Mouse (Mus musculus): ENCODE results near the gene Chrd. TPM values are rescaled to one million over a fixed set of nuclear protein-coding genes. Genes with fewer than 3 reads are reported as not detected.
A peak's percentile ranks its signal among the peaks of the same experiment; 100 is the strongest.

The Chrd gene
- total RNA-seq, 2 experiments from 2014 or later = 1.7 to 2.0 TPM

GRCm38 (mm10) chr16:20710810-20711209, 22.1 kb upstream of the Chrd start:
- DNase-seq = no peak

DNA sequence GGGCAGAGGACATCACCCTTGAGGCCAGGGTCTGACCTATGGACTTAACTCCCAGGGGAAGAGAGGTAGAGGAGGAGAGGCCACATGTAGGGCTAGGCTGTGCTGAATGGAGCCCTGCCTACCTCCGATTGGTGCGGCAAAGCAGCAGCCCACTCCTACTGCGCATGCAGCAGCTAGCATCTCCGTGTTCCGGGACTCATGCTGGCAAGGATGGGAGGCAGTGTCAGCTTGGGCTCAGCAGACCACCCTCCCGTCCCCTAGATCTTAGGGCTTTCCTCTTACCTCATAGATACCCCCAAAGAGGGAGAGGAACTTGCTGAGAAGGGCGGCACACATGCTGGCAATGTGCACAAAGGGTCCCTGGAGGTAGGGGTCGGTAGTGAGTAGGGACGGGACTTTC, 20.7 kb upstream of the Chrd start:
- DNase-seq = no peak

DNA sequence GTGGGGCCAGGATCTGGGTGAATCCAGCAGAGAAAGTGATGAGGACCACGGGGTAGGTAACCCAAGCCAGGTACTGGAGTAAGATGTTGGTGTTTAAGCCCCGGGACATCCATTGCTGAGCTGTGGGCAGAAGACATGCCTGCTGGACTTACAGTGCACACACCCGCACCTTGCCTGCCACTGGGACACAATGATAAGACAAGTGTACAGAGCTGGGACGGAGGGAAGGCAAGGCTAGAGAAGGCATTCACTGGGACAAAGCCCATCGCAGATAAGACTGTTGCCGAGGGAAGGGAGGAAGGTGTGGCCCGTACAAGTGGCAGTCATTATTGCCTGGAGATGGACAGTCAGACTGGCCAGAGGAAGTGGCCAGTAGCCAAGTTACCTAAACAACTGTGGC, 20.0 kb upstream of the Chrd start:
- no peak for DNase-seq

DNA sequence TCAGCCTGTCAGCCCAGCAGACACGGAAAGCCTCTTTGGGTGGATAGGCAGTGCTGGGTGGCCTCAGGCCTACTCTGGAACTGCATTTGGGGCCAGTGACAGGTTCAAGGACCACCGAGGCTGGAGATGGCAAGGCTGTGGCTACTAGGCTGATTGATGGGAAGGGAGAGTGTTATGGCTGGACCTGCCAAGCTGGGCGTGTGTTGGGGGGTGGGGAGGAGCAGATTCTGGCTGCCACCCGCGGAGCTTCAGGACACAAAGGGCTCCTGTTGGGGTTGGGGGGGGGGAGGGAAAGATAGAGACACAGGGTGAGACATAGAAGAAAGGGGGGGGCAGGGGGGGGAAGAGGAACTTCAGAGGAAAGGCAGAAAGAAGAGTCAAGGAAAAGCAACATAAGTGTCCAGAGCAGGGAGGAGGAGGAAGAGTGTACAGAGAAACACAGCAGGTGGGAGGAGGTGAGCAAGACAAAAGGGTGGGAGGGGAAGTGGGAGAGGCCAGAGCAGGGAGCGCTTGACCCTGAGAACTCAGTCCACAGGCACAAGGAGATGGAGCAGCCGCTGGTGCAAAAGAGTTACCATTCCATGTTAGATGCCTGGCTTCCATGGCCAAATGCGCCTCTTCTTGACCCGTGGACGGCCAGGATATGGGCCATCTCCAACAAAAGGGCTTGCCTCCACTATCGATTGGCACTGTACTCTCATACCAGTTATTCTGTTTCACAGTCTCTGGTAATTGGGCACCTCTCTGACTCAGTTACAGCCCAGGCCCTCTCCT, 18.4 kb upstream of the Chrd start:
- DNase-seq = no peak

DNA sequence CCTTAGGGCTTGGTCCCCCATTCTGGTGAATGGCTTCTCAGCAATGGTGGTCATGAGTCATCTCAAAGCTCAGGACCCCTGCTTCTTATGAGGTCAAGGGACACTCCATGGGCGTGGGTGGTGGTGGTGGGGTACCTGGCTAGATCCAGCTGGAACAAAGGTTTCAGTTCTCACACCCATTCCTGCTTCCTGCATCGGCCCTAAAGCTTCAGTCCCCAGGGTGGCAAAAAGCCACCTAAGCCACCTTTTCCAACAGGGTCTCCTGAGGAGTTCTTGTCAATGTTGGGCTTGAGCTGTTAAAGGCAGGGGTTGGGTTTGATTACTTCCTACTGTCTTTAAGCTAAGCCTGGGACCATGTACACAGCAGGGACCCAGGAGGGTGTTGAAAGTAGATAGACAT, 17.8 kb upstream of the Chrd start:
- DNase-seq = no peak

DNA sequence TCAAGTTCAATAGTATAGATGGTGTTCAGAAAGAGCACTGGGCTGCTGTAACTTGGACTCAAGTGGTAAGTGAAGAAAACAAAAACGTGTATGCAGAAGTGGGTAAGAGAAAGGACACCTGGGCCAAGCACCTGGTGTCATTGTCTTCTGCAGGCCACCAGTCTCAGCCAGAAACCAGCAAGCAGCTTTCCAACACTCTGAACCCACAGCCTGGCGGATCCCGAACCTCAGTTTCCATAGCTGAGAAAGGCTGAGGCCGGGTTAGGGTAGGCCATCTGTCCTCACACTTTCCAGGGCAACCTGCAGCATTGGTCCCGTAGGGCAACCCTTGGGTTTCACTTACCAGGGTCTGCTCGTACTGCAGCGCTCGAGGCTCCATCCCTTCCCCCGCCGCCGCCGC, 17.4 kb upstream of the Chrd start:
- no peak for DNase-seq

- DNase-seq = peak; percentile 82 to 83
Observed at GRCm38 (mm10) chr16:20715976-20716840, 16.7 kb upstream of the Chrd start.

DNA sequence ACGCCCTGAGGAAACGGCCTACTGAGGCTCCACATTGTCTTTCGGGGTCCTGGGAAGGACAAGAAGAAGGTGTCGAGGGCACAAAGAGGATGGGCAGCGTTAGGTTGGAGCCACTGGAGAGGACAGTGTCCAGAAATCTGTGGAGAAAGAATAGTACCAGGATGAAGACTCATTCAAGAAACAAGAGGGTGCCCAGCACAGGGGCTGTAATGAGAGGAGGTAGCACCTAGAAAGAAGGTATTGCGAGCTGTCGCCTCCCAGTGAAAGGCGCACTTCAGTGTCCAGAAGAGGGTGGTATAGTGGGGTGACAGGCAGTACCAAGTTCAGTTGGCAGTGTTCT, 16.1 kb upstream of the Chrd start:
- no peak for DNase-seq

DNA sequence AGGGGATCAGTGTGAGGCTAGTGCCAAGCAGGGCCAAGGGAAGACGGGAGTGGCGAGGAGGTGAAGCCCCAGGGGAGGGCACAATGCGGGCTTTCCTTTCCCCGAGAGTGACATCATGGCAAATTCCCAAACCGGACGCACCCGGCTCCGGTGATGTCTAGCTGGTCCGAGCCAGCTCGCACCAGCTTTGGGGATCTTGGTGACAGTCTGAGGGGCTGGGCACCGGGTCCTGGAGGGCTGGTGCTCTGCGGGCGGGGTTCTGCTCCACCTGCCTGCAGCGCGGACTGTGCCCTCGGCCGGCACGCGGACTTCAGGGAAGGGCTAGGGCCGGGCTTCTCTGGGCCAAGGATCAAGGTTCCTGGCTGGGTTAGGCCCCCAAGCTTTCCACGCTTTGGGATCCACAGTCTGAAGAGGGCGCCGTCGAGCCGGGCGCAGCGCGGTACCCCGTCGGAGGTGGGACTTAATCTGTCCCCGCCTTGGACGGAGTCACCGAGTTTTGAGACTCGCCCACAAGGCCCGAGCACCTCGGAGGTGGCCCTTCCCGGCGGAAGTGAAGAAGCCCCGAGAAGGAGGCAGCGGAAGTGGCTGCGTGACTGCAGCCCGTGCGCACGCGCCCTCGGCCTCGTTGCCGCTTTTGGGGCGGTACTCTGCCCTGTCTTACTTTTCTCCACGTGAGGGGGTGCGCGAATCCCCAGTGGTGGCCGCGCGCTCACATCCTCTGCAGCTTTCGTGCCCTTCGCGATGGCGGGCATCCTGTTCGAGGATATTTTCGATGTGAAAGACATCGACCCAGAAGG, 15.5 kb upstream of the Chrd start, which contains the start of the genes Polr2h and Clcn2:
Polr2h (plus strand) TSS at position 485 of the 797 bp plus-strand sequence.
Clcn2 (minus strand) TSS at position 566 of the 797 bp plus-strand sequence.
- DNase-seq = peak; percentile 98

- peak in 1 of 2 experiments; percentile 25 for DNase-seq
Observed at GRCm38 (mm10) chr16:20717978-20718670, 14.8 kb upstream of the Chrd start.

DNA sequence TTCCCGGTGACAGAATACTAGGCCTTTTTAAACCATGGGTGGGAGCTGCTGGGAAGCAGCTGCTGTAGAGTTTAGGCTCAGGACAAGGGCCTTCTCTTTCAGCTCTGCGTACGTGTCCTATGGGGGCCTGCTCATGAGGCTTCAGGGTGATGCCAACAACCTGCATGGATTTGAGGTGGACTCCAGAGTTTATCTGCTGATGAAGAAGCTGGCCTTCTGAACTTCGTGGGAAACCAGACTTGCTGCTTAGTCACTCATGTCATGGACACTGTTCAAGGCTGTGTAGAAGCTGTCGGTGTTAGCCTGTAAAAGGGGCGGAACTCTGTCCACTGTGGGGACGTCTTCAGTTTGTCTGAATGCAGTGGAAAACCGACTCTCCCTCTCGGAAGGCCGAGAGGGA, 11.1 kb upstream of the Chrd start:
- no peak for DNase-seq

DNA sequence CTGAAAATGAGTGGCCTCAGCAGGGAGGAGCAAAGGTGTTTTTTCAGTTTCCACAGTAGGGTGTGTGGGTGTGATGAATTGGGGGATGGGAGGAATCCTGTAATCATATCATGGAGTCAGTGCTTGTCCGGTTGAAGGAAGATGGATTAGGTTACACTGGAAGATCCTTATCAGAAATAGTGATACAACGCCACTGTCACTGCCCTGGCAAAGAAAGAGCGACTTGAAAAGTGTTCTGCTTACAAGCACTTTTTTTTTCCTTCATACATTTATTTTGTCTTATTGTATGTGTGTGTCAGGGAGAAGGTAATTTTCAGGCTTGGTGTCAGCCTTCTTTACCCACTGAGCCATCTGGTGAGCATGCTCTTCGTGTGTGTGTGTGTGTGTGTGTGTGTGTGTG, 10.2 kb upstream of the Chrd start:
- DNase-seq = no peak

- DNase-seq = no peak
Observed at GRCm38 (mm10) chr16:20723247-20723646, 9.7 kb upstream of the Chrd start.

- peak; percentile 69 to 77 for DNase-seq
Observed at GRCm38 (mm10) chr16:20724338-20724748, 8.6 kb upstream of the Chrd start.

GRCm38 (mm10) chr16:20725321-20725720, 7.6 kb upstream of the Chrd start:
- no peak for DNase-seq

- peak; percentile 25 to 29 for DNase-seq
Observed at GRCm38 (mm10) chr16:20725750-20726149, 7.2 kb upstream of the Chrd start.

DNA sequence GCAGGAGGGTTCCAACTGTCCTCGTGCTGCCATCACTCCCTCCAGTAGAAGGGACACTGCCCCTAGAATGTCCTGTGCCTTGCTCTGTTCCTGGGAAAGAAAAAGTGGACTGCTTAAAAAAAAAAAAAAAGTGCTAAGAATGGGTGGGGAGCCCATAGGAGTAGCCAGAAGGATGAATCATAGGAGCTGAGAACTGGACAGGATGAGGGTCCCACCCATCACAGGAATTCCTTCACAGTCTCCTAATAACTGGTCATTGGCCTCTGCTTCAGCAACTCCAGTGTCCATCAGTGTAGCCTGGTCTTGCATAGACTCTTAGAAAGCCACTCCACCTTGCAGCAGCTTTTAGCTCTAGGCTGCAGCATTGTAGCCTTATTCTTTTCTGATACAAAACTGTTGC, 6.5 kb upstream of the Chrd start:
- peak; percentile 38 to 67 for DNase-seq

DNA sequence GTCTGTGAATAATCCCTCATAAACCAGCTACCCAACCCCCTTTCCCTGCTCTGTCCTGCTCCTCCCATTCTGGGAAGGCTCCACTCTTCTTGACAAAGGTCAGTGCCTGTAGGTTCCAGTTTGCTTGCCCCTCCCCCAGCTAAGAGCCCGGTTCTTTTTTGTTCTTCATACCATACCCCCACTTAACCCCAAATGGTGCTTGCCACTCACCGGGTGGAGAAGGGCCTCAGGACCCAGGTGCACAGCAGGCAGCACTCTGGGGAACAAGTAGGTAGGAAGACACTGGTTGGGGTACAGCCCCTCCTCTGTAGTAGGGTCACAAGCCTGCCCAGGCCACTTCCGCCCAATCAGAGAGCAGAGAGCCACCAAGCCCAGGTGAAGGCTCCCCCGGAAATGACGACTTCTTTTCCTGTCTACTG, 2.6 kb upstream of the Chrd start:
- no peak for DNase-seq

DNA sequence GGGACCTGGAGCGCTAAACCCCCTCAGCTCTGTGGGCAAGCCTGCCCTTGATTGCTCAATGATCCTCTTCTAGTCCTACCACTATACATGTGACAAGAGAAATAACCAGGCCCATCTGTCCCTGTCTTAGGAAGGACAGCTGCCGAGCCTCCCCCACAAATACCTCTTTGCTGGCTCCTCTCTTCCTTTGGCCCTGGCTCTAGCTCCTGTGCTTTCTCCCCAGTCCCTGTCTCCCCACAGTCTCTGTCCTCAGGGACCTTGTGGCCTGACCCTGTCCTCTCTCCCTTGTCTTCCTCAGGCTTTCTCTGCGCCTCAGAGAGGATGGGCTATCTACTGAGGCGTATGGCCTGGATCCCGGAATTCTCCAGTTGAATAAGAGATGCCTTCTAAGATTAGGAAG, 1.2 kb upstream of the Chrd start:
- DNase-seq = no peak

- no peak for DNase-seq
Observed at GRCm38 (mm10) chr16:20732251-20732924, 539 bp upstream of the Chrd start.

Data from heart, adult 18-20 months (tissue).